Mouse (Mus musculus): ENCODE results near the gene Defb43. TPM values are rescaled to one million over a fixed set of nuclear protein-coding genes. Genes with fewer than 3 reads are reported as not detected.
A peak's percentile ranks its signal among the peaks of the same experiment; 100 is the strongest.

Defb43 gene
- polyA plus RNA-seq, 1 experiment from 2014 or later, result not detected

DNA sequence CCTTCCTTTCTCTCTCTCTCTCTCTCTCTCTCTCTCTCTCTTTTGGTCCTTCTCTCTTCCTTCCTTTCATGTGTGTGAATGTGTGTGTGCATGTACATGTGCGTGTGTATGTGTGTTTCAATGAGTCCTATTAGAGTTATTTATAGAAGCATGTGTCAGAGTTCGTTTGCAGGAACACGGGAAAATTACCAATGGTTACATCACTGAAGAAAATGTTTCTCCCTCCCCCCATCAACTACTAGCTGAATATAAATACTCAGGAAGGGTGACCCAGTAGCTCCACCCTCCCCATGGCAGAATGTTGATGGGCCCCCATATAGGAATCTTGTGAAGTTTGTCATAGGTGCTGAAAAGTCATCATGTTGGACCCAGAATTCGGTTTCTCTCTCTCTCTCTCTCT, 1.5 kb downstream of the Defb43 start:
- H3K9me3 ChIP-seq, result no peaks in the 10 kb centered on the region
- ATAC-seq (ENCODE audit: insufficient read depth, low FRiP score, low read depth), result no peak

DNA sequence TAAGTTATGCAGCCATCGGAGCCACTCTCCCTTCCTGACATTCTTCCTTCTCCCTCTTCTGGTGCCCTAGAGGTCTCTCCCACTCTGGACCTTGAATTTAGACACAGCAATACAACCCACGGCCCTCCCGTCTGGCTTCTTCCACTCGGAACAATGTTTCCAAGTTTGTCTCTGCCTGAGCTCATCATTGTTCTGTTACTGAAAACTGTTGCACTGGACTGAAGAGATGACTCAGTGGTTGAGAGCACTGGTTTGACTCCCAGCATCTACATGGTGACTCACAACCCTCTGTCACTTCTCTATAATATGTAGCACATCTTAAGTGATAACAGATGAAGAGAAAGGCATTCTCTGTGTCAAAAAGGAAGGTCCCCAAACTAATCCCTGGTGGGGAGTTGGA, 3.1 kb downstream of the Defb43 start:
- Histone ChIP-seq H3K9ac (no peak overlapping the region), H3K4me2 (no peak overlapping the region), H3K27me3 (replicated peaks) (no peaks in the 10 kb centered on the region), H3K4me1 (no peaks in the 10 kb centered on the region), H3K4me3 (replicated peaks) (no peak overlapping the region), H3K36me3 (no peaks in the 10 kb centered on the region), H3K9me3 (no peaks in the 10 kb centered on the region), H3K27ac (no peak overlapping the region)
- ATAC-seq (ENCODE audit: insufficient read depth, low FRiP score, low read depth), result no peak
- WGBS, result 84% methylated on average over 4 of the region's 4 CpGs

More for the DNA sequence above, 1.5 kb downstream of the Defb43 start:
- Histone ChIP-seq H3K9ac (no peak overlapping the region), H3K27ac (no peak overlapping the region), H3K4me2 (no peak overlapping the region), H3K36me3 (no peaks in the 10 kb centered on the region), H3K27me3 (replicated peaks) (no peaks in the 10 kb centered on the region), H3K4me3 (replicated peaks) (no peak overlapping the region), H3K4me1 (no peaks in the 10 kb centered on the region)
- 67% methylated on average over 4 of the region's 4 CpGs for WGBS

DNA sequence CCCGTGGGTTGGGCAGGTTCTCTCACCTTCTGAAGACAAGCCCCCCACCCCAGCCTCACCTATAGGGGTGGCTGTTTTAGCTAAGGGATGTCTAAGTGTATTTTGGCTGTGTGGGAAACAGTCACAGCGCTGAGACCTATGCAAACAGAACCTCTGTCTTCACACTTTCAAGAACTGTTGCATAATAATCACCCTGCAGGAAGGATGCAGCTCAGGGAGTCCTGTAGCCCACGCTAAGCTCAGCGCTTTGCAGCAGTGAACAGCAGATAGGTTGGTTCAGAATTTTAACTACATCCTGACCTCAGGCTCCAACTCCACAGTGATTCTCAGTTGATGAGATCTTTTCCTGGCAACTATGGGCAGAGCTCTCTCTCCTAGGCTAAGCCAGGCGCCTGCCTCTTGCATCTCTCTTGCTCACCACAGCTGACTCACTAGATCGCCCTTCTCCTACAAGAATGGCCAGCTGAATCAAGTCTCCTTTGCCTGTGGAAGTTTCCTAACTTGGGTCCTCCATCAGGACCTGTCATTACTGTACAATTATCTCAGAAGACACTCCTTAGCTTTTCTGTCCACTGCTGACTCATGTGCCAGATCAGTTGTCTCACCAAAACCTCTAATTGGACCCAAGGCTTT, 9.1 kb downstream of the Defb43 start:
- Histone ChIP-seq H3K4me2 (no peak overlapping the region), H3K4me1 (no peaks in the 10 kb centered on the region), H3K27me3 (replicated peaks) (no peaks in the 10 kb centered on the region), H3K9ac (no peak overlapping the region), H3K27ac (no peak overlapping the region), H3K36me3 (no peaks in the 10 kb centered on the region), H3K9me3 (no peaks in the 10 kb centered on the region), H3K4me3 (replicated peaks) (no peak overlapping the region)
- WGBS, result 55% methylated on average over 6 of the region's 6 CpGs
- no peak for ATAC-seq (ENCODE audit: insufficient read depth, low FRiP score, low read depth)

DNA sequence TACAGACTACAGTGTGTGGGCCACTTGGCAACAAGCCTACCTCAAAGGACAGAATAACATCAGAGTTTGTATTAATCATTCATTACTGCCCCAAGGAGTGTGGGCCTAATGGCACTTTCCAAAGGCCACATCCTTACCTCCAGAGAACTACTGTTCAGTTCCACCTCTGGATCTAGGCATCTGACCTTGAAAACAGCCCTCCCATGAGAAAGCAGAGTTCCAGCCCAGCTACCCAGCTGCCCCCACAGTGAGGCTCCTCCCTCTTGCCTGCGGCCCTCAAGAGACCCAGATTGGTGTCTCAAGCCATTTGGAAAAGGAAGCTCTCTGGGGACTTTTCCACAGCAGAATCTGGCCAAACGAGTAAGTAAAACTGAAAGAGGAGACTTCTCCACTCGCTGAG, 35.1 kb downstream of the Defb43 start, which contains the start of gene Defb42:
Defb42 (plus strand) TSS at position 301 of the 400 bp plus-strand sequence.
- no peak within 1 kb of the TSS for H3K27ac ChIP-seq
- no peaks in the 10 kb centered on the region for H3K9me3 ChIP-seq
- ATAC-seq (ENCODE audit: insufficient read depth, low FRiP score, low read depth), result no peak
- H3K36me3 ChIP-seq, result no peaks in the 10 kb centered on the region
- WGBS, result 58% methylated on average over 3 of the region's 3 CpGs
- H3K4me3 ChIP-seq (replicated peaks), result no peak within 1 kb of the TSS
- H3K4me2 ChIP-seq, result no peak within 1 kb of the TSS
- H3K9ac ChIP-seq, result no peak within 1 kb of the TSS
- no peaks in the 10 kb centered on the region for H3K4me1 ChIP-seq
- no peaks in the 10 kb centered on the region for H3K27me3 ChIP-seq (replicated peaks)

DNA sequence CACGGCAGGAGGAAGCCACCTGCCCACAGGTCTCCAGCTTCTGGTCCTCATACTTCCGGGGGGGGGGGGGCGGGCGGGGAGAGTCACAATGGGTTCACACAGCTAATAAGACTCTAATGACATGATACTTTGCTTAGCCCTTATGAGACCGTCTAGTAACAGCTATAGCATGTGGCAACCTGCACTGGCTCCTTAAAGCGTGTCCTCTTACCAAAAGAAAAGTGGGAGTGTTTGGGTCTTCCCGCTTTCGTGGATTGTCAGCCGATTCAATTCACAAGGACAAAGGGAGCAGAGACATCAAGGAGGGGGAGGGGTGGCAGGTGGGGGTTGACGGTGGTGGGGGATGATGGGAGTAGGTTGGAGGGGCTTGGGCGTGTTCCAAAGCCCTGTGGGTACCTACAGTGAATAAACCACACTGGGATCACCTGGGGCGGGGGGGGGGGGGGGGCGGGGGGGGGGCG, 38.4 kb downstream of the Defb43 start, which contains the start of gene Defb30:
Defb30 (minus strand) TSS at position 51 of the 461 bp plus-strand sequence.
- Histone ChIP-seq H3K27me3 (replicated peaks) (no peaks in the 10 kb centered on the region), H3K36me3 (no peaks in the 10 kb centered on the region), H3K4me1 (no peaks in the 10 kb centered on the region), H3K9me3 (no peaks in the 10 kb centered on the region), H3K4me3 (replicated peaks) (no peak within 1 kb of the TSS), H3K27ac (no peak within 1 kb of the TSS), H3K9ac (no peak within 1 kb of the TSS), H3K4me2 (no peak within 1 kb of the TSS)
- no peak for ATAC-seq (ENCODE audit: insufficient read depth, low FRiP score, low read depth)
- WGBS, result 68% methylated on average over 11 of the region's 14 CpGs

DNA sequence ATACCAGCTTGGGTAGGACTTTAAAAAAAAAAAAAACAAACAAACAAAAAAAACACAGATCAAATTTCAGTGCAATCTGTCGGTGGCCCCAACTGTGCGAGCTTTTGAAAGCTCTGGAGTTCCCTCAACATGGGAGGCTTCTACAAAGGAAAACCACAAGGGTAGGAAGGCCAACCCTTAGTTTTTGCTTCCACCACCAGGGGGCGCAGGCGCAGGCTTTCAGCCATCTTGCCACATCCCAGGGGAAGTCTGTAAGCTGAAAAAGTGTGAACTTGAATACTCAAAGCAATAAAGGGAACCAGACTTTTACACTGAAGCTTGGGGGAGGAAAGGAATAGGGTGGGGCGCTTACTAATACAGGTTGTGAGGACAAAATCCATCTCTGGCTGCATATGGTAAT, 39.2 kb downstream of the Defb43 start:
- no peak overlapping the region for H3K4me2 ChIP-seq
- H3K4me3 ChIP-seq (replicated peaks), result no peak overlapping the region

DNA sequence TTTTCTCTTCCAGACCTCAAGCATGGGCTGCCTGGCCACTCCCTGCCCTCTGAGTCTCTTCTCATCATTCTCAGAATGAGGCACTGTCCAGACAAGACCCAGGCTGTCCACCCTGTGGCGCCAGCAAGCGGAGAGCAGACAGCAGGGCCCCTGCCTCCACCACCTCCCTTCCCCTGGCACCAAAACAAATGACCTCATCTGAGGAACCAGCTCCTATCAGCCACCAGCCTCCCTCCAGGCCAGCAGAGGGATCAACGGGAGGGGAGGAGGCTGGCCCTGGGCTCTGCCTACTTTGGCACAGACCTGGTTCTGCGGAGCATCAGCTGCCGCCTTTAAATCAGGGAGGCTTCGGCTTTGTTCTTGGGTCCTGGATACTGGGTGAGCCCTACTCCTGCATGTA, 43.2 kb downstream of the Defb43 start:
- Histone ChIP-seq H3K9me3 (no peaks in the 10 kb centered on the region), H3K27me3 (replicated peaks) (no peaks in the 10 kb centered on the region), H3K4me1 (no peaks in the 10 kb centered on the region), H3K27ac (no peak overlapping the region), H3K9ac (no peak overlapping the region), H3K36me3 (no peaks in the 10 kb centered on the region), H3K4me2 (no peak overlapping the region), H3K4me3 (replicated peaks) (no peak overlapping the region)
- WGBS, result 42% methylated on average over 6 of the region's 6 CpGs
- ATAC-seq (ENCODE audit: insufficient read depth, low FRiP score, low read depth), result peak; percentile 82; the same call in 1 of the 2 replicates

More for the DNA sequence above, 39.2 kb downstream of the Defb43 start:
- no peaks in the 10 kb centered on the region for H3K9me3 ChIP-seq
- H3K9ac ChIP-seq, result no peak overlapping the region
- WGBS, result 33% methylated on average over 5 of the region's 5 CpGs
- no peaks in the 10 kb centered on the region for H3K27me3 ChIP-seq (replicated peaks)
- H3K27ac ChIP-seq, result no peak overlapping the region
- H3K4me1 ChIP-seq, result no peaks in the 10 kb centered on the region
- no peaks in the 10 kb centered on the region for H3K36me3 ChIP-seq
- ATAC-seq (ENCODE audit: insufficient read depth, low FRiP score, low read depth), result no peak

DNA sequence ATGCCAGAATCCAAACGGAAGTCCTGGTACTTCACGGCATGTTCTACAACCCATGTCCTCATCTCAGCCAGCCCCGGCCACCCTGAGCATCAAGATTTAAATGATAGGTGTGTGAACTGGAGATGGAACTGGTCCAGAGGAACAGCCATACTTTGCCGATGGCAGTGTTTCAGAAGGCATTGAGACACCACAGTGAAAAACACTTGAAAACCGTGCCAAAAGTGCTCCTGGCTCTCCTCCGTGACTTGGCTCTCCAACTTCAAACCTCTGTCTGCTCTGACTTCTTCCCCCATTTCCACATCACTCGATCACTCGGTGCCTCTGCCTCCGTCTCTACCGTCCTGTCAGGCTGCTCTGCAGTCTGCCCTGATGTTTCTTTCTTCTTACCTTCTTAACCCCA, 48.8 kb downstream of the Defb43 start:
- Histone ChIP-seq H3K27ac (no peak overlapping the region), H3K27me3 (replicated peaks) (no peaks in the 10 kb centered on the region), H3K36me3 (no peaks in the 10 kb centered on the region), H3K9me3 (no peaks in the 10 kb centered on the region), H3K4me1 (no peaks in the 10 kb centered on the region), H3K4me3 (replicated peaks) (no peak overlapping the region), H3K9ac (no peak overlapping the region), H3K4me2 (no peak overlapping the region)
- WGBS, result 77% methylated on average over 10 of the region's 10 CpGs
- ATAC-seq (ENCODE audit: insufficient read depth, low FRiP score, low read depth), result no peak

DNA sequence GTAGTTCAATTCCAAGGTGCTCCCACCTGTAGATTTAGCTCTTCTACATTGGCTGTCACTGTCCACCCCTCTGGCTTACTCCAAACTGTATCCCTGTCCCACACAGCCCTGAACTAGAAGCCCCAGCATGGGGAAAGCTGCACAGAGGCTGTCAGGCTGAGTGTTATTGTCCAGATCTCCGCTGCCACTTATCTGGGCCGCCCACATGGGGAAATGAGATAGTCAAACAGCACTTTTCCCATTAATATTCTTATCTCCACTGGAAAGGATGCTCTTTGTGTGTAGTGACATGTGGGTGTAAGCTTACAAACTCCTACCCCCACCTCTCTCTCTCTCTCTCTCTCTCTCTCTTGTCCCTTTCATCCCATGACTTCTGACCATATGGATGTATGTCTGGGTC, 50.6 kb downstream of the Defb43 start:
- peak; percentile 79; the same call in 1 of the 2 replicates for ATAC-seq (ENCODE audit: insufficient read depth, low FRiP score, low read depth)

DNA sequence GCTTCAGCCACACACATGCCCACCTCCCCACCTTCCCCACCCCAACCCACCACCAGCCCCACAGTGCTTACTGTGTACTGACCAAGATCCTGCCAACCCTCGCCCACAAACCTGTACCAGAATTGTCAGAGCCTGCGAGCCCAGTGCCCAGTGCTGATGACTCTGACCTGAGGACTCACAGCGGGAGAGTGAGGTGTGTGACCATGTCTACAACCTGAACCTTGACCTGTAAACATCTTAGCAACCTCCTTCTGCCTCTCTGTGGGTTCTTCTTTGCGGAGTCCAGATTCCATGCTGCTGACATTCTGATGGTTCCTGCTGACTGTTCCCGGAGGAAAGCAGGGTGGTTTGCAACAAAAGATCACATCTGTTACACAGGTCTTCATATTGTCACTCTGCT, 53.8 kb downstream of the Defb43 start:
- Histone ChIP-seq H3K4me2 (no peak overlapping the region), H3K9me3 (no peaks in the 10 kb centered on the region), H3K4me3 (replicated peaks) (no peak overlapping the region), H3K9ac (no peak overlapping the region), H3K4me1 (no peaks in the 10 kb centered on the region), H3K27ac (no peak overlapping the region), H3K27me3 (replicated peaks) (no peaks in the 10 kb centered on the region), H3K36me3 (no peaks in the 10 kb centered on the region)
- ATAC-seq (ENCODE audit: insufficient read depth, low FRiP score, low read depth), result no peak
- WGBS, result 74% methylated on average over 5 of the region's 5 CpGs

More for the DNA sequence above, 50.6 kb downstream of the Defb43 start:
- H3K27me3 ChIP-seq (replicated peaks), result no peaks in the 10 kb centered on the region
- no peaks in the 10 kb centered on the region for H3K9me3 ChIP-seq
- no peak overlapping the region for H3K4me3 ChIP-seq (replicated peaks)
- H3K27ac ChIP-seq, result no peak overlapping the region
- no peak overlapping the region for H3K9ac ChIP-seq
- WGBS, result 50% methylated on average over 2 of the region's 2 CpGs
- no peak overlapping the region for H3K4me2 ChIP-seq
- no peaks in the 10 kb centered on the region for H3K4me1 ChIP-seq
- H3K36me3 ChIP-seq, result no peaks in the 10 kb centered on the region

DNA sequence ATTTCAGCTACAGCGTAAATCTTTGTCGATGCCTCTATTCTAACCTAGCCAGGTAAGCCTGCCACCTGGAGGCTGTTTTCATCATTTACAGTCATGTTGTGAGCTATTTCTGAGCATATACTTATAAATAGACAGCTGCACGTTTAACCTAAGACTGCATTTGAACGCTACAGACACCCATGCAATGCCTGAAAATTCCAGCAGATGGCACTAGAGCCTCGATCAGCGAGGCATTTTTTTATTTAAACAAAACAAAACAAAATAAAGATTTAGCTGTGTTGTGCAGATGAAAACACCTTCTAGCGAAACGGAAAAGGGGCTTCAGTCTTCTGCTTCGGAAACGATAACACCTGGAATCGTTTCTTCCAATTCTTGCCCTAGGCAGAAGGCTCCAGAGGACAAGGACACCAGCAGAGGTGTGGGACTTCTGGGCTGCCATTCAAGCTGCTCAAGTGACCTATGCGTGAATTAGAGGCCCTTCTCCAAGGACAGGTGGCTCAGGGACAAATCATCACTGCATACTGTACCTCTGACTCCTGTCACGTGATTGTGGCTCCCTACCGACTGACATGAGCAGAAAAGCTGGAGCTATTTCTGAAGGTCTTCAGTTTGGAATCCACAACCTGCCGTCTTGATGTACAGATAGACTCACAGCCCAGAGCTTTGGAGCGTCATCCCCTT, 55.2 kb downstream of the Defb43 start:
- WGBS, result 26% methylated on average over 16 of the region's 16 CpGs
- H3K9ac ChIP-seq, result no peak overlapping the region
- H3K9me3 ChIP-seq, result no peaks in the 10 kb centered on the region
- H3K4me3 ChIP-seq (replicated peaks), result no peak overlapping the region
- no peaks in the 10 kb centered on the region for H3K27me3 ChIP-seq (replicated peaks)
- peak overlapping the region; percentile 2; the same call in 1 of the 2 replicates for H3K4me2 ChIP-seq
- no peak for ATAC-seq (ENCODE audit: insufficient read depth, low FRiP score, low read depth)
- no peak overlapping the region for H3K27ac ChIP-seq
- H3K36me3 ChIP-seq, result no peaks in the 10 kb centered on the region
- no peaks in the 10 kb centered on the region for H3K4me1 ChIP-seq

All from stomach, embryonic 15.5 days (tissue).